Mouse (Mus musculus): ENCODE measurements at regions not wholly inside any gene's neighbourhood (a gene's known extent, or its start where the extent isn't known, plus 50 kb on each side); places are given as distances from the start of the nearest gene placed in this dataset.

DNA sequence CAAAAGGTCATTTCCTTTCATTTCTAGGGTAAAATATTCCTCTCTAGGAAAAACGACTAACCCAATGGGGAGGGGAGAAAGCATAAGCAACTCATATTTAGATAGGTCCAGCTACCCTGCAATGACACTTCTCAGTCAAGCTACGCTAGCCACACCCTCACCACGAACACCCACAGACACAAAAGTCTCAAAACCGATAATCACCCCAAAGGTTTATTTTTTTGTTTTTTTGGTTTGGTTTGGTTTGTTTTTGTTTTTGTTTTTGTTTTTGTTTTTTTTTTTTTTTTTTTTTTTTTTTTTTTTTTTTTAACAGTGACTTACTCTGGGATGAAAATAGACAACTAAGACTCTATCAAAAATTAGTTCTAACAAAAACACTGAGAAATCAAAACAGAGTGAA lies 196.3 kb upstream of the Atp2b1 start:
- DNase-seq, result no peak

DNA sequence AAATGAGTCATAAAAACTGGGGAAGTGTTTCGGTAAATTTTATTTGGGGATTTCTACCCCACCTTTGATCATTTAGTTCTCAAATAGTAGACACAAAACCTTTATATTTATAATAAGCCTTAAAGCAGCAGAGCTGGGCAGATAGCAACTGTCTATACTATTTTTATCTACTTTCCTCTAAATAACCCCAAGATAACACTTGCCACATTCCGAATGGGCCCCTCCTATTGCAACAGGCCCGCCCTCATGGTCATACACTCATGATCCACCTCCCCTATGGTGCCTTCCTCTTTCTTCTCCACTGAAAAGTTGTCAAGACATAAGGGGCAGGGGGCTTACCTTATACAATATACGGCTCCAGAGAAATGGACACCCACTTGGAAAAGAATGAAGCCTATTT lies 195.5 kb upstream of the Atp2b1 start:
- DNase-seq, result no peak

DNA sequence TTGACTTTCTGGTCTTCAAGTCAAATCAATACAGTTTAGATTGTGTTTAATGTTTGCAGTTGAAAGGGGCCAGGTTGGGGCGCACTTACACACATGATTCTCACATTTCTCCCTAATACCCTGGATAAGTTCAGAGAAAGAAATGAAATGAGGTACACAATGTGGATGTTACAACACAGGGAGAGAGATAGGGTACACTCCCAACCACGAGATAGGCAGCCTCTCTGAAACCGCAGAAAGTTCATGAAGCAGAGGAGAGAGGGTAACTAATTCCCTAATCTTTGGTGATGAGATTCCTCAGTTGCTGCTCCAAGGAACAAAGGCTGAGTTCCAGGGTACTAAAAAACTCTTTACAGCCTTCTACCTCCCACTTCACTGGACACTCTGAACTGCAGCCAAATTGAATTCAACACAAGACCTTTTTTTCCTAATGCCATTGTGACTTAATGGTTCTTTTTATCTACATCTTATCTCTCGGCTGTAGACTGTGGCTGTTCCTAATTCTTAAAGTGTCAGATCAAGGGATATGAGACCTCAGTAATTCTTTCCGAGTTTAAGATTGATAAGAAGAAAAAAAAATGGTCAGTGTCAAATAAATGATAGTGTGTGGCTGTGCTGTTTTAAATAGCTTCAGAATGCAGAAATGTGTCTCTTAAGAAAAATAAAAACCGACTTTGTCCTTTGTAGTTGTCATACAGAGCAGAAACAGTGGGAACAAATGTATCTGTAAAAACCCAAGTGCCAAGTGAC lies 193.8 kb upstream of the Atp2b1 start:
- DNase-seq, result no peak

DNA sequence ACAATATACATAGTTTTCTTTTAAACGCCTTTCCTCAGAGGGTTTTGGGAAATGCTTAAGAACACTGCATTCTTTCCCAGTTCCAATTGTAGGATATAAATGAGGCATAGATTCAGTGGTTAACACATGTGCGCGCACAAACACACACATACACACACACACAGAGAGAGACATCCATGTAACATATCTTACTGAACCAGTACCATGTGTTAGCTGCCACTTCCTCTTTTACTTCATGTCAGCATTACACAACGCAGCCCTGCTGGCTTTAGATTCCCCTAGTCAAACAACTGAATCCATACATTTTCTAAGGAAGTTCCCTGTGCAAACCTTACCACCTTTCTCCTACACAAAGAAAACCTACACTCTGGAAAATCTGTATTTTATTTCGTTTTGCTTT lies 189.1 kb upstream of the Atp2b1 start:
- DNase-seq, result no peak

DNA sequence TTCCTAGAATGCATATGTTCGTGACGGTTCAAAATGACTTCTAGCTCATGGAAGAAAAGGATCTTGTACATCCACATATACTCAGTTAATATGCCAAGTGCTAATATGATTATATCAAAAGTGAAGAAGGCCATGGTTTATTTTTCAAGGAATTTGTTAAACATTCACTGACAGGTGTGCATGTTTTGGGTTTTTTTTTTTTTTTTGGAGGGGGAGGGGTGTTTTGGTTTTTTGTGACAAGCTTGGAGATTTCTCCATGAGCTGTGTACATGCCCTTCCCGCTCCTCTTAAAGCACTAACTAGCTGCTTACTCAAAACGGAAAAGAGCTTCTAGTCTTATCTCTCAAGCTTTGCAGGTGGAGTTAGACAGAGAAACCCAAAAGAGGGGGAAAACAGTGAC lies 187.1 kb upstream of the Atp2b1 start:
- no peak for DNase-seq

- DNase-seq, result no peak
Observed at GRCm38 (mm10) chr10:98728396-98729030, 185.7 kb upstream of the Atp2b1 start.

DNA sequence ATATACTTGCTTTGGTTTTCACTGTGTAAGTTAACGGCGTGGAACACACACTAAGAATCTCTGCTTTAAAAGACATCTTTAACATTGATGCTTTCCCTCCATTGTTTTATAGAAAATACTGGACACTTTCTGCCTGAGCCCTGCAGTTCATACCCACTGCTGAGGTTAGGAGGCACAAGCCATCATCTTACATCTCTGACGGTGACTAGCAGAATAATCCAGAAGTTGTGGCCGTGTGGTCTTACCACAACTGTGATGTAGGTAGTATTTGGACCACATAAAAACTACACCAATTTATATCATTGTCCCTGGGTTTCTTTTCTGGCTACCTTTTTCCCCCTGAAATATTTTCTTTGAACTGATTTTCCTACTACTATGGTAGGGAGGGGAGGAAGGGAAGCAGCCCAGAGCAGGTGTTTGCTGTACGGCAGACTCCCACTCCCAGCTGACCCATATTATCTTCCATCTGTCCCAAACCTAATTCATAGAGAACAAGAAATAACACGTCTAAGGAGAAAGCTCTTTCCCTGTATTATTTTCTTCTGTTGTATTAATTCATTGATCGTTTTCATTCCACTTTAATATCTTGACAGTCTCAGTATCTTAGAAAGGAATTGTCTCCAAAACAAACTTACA lies 180.1 kb upstream of the Atp2b1 start:
- no peak for DNase-seq

DNA sequence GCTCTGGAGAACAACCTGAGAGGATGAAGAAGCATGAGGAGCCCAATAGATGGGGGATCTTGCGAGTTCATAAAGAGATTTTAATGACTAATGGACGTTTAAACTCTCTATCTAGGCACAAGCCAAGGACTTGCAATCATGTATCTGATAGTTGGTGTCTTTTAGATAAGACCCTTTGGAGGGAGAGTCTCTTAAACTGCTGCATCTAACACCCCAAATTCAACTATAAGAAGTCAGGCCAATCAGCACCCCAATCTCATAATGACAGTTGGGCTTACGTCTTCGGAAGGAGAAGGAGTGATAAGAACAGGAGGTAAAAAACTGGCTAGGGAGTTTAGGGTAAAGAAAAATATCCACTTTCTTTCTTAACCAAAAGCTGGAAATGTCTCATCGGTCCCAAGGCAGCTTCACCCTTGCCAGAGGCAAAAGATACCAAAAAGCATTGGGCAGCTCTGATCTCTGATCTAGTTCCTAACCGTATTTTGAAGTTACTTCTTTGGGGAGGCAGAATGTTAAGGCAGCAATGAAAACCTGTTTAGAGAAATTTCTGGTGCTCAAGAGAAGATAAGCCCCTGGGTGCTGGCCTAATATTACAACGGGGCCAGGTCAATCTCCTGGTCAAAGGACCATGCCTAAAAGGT lies 173.6 kb upstream of the Atp2b1 start:
- DNase-seq, result no peak

- no peak for DNase-seq
Observed at GRCm38 (mm10) chr10:98741398-98741797, 172.8 kb upstream of the Atp2b1 start.

GRCm38 (mm10) chr10:98742822-98743605 lies 171.2 kb upstream of the Atp2b1 start:
- DNase-seq, result no peak

- DNase-seq, result no peak
Observed at GRCm38 (mm10) chr10:98744246-98744645, 170.0 kb upstream of the Atp2b1 start.

GRCm38 (mm10) chr10:98744662-98745061 lies 169.5 kb upstream of the Atp2b1 start:
- no peak for DNase-seq

DNA sequence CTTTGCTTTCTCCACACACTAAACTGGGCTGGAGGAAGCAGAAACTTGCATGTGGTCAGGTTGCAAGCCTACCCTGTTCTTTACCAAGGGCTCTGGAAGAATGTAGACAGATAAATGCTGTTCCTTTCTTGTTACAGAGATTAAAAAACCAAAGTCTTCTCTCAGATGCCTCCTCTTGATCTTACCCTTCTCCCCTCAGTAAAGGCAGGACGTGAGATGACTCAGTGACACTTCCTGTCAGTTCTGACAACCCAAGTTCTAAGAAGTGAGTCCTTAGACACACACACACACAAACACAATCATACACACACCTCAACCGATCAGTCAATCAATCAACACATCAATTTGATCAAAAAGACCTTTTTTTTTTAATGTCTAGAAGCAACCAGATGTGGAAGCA lies 168.8 kb upstream of the Atp2b1 start:
- no peak for DNase-seq

GRCm38 (mm10) chr10:98745861-98746260 lies 168.3 kb upstream of the Atp2b1 start:
- DNase-seq, result no peak

DNA sequence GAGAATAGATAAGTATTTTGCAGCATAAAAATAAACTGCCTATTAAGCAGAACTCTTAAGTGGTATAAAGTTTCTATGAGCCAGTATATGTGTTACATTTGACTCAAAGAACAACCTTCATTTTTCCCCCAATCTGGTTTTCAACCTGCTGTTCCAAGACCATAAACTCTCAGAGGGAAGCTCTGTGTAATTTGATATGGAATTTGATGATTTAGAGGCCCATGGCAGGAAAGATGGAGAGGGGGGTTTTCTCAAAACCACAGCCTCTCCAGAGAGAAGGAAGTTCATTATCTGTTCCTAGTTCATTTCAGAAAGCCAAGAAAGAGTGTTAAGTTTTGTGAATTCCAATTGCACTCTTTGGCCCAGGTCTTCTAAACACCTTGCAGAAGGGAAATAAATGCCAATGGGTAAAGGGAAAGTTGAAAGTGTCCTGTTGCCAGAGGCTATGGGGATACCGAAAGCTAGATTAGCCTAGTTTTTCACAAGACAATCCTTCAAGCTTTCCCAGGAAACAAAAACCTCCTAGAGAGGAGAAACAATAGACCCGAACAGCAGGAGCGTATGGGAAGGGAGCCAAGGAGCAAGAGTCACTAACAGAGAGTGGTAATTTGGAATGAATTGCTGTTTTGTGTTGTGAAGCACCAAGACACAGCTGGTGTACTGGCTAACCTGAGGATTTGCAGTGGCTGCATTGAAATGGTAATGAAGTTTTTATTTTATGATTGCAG lies 165.2 kb upstream of the Atp2b1 start:
- no peak for DNase-seq

GRCm38 (mm10) chr10:98749584-98749947 lies 164.6 kb upstream of the Atp2b1 start:
- DNase-seq, result no peak

DNA sequence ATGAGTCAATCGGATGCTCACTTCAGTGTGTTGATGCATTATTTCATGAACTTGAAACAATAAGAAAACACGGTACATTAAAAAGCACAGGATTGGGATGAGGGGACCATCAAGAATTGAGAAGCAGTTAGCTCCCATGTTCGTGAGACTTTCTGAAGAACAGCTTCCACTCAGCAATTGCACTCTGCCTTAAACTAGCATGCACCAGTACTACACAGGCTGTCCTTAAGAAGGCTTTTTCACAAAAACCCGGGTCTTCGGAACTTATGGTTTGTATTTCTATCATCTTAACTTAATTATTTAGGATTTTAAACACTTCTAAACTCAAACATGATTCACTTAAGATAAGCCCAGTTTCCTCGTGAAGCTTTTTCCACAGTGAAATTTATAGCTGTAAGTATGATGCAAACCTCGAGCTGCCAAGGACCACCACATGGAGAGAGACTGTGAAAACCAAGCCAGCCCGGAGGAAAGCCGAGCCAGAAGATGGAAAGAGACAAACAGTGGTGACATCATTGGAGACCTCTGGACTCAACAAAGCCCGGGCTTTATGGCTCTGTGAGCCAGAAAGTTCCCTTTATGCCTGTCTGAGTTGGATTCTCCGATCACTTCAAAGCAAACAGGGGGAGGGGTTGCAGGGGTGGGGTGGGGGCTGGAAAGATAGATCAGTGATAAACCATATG lies 162.7 kb upstream of the Atp2b1 start:
- DNase-seq, result no peak

DNA sequence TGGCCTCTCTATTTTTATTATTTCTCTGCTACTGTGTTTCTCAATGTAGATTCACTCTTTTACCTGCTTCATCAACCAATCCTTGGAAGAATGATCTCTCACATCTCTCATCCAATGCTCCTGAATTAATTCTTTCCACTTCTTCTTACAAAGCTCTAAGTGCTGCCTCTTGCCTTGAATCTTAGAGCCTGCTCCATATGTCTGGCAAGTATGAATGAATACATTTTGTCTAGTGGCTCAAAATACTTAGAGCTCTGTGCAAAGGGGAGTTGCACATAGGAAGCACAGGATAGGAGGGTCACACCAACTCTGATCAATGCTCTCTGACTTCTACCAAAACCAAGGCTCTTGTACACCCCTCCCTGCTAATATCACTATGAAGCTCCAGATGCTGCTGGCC lies 153.1 kb upstream of the Atp2b1 start:
- no peak for DNase-seq

GRCm38 (mm10) chr10:98765786-98766419 lies 148.3 kb upstream of the Atp2b1 start:
- DNase-seq, result no peak

DNA sequence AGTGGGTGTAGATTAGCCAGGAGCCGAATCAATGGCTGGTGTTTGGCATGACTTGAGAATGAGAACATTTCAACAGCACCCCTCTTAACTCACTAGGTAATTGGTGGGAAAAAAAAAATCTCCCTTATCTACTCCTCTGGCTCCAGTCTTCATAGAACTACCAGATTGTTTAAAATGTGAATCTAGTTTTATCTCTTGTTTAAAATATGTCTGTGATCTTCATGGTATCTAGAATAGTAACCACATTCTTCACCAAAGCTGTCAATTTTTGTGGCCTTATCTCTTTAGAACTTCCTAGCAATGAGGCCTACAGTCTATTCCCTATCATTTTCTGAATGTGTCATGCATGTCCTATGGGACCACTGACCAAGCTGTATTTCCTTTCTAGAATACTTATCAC lies 134.4 kb upstream of the Atp2b1 start:
- no peak for DNase-seq

GRCm38 (mm10) chr10:98780938-98781337 lies 133.3 kb upstream of the Atp2b1 start:
- DNase-seq, result no peak

Measured in gastrocnemius, postnatal 25 days (tissue).